Mouse (Mus musculus) olfactory bulb, adult 2 months (tissue): Measurements from ENCODE around the gene Ephb2. TPM values are rescaled to one million over a fixed set of nuclear protein-coding genes. Genes with fewer than 3 reads are reported as not detected.

Source experiments
- H3K27ac ChIP-seq: fragments of 200-500 bp; 2 replicates; pipeline ENCODE4 v1.5.1; 2012; ENCODE audit warnings: low read depth, low read length; ENCODE audit not compliant: insufficient read depth
- H3K4me1 ChIP-seq: fragments of 200-500 bp; 2 replicates; pipeline ENCODE4 v1.6.1; 2012; ENCODE audit warnings: low read length; ENCODE audit not compliant: control insufficient read depth, insufficient read depth
- H3K4me3 ChIP-seq: fragments of 200-500 bp; 2 replicates; pipeline ENCODE4 v1.5.1; 2012; ENCODE audit warnings: mild to moderate bottlenecking, low read depth, low read length, moderate library complexity; ENCODE audit not compliant: insufficient read depth
- CTCF ChIP-seq: fragments of 200-500 bp; IDR thresholded peaks from 2 replicates; pipeline ENCODE4 v1.5.1; 2012; ENCODE audit warnings: low read depth, mild to moderate bottlenecking, low read length, moderate library complexity; ENCODE audit not compliant: insufficient read depth
- POLR2A ChIP-seq: fragments of 200-500 bp; IDR thresholded peaks from 2 replicates; pipeline ENCODE4 v1.6.1; 2012; ENCODE audit warnings: mild to moderate bottlenecking, low read depth, low read length, moderate library complexity; ENCODE audit not compliant: insufficient read depth
- WGBS: fragments of 180-500 bp; shearing (Covaris S2); methylation state at CpG from one replicate; pipeline ENCODE4 v1.1.7; 2018; 5-methylcytosine and 5-hydroxymethylcytosine counted together
- polyA plus RNA-seq: library from polyadenylated mRNA; stranded (reverse); fragments of >200 nt; gene quantifications from 2 replicates; pipeline ENCODE4 v1.2.4, GENCODE M21; 2012; ENCODE audit warnings: low replicate concordance; ENCODE audit not compliant: missing spikeins, insufficient read depth, insufficient read length

Ephb2 gene
- polyA plus RNA-seq, 1 experiment, result not detected

DNA sequence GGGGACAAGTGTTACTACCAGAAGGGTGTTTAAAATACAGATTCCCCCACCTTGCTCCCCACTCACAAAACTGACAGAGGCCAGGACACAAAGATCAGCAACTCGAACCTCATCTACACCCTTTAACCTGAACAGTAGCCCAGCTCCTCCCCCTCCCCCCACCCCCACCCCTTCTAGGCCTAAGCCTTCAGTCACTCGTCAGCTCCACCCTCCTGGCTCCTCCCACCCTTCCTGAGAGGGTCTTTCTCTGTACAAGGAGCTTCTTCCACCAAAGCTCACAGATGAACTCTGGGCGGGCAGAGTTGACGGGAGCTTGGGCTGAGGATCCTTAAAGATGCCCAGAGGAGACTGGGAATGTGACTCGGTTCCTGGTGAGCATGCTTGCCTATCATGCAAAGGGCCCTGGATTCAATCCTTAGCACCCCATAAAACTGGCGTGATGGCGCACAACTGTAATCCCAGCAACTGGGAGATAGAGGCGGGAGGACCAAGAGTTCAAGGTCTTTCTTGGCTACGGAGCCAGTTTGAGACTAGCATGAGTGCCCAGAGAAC lies 5.4 kb downstream of the Ephb2 start:
- TF ChIP-seq CTCF, result no peak
- TF ChIP-seq POLR2A, result no peak
- 87% methylated on average over 9 of the region's 9 CpGs for WGBS
- Histone ChIP-seq H3K4me3 (no peak overlapping the region), H3K27ac (no peak overlapping the region), H3K4me1 (peaks cover 25% of the 10 kb centered on the region)

DNA sequence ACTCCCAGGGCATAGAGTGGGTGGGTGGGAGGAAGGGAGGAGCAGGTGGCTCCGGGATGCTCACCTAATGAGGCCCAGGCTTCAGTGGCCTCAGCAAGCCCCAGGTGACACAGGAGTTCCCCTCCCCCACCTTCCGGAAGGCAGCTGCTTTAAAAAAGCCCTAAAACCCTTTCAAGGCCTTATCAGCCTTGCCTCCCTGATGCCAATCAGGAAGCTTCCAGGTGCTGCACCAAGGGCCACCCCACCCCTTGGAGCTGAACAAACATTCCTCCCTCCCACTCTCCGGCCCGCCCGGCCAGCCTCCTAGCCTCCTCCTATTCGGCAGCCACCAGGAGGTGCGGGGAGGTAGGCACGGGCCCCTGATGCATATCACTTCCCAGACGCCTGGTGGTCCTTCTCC lies 6.0 kb downstream of the Ephb2 start:
- H3K4me3 ChIP-seq, result no peak overlapping the region
- 74% methylated on average over 9 of the region's 9 CpGs for WGBS
- H3K27ac ChIP-seq, result no peak overlapping the region
- peaks cover 20% of the 10 kb centered on the region for H3K4me1 ChIP-seq
- TF ChIP-seq CTCF (no peak), POLR2A (no peak)

DNA sequence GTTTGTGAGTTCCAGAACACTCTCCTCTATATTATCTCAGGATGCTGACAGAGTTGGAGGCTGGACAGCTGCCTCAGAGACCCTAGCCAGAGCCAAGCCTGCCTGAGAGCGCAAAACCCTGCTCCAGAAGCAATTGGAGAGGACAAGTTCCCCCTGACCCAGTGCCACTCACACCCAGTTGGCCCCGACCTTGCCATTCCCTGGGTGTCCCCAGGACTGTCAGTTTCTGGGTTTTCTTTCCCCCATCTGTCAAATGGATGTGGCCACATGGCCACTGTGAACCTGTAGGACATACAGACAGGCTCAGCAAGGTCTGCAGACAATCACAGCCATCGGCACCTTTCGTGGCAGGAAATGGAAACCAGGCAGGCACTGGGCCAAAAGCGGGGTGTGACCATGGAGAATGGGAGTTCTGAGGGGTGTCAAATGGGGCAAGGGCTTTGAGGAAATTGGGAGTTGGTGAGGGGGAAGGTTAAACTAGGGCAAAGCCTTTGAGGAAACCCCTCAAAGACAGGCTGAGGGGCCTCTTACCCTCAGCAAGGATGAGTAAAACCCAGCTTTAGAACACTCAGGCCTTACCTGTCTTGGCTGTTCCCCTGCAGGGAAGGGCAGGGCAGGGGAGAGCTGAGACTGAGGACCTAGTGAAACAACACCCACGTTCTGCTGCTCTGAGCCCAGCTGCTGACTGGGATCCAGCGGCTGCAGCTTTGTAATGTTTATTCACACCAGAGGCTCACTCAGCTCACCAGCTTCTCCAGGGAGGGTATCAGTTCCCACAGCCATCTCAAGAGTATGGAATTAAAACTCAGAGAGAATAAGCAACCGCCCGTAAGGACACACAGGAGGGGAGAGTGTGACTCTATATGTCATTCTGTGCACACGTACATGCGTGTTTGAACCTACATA lies 6.9 kb downstream of the Ephb2 start:
- TF ChIP-seq POLR2A, result no peak
- no peak for TF ChIP-seq CTCF
- no peak overlapping the region for H3K27ac ChIP-seq
- 65% methylated on average over 11 of the region's 11 CpGs for WGBS
- H3K4me3 ChIP-seq, result no peak overlapping the region
- H3K4me1 ChIP-seq, result peaks cover 10% of the 10 kb centered on the region

DNA sequence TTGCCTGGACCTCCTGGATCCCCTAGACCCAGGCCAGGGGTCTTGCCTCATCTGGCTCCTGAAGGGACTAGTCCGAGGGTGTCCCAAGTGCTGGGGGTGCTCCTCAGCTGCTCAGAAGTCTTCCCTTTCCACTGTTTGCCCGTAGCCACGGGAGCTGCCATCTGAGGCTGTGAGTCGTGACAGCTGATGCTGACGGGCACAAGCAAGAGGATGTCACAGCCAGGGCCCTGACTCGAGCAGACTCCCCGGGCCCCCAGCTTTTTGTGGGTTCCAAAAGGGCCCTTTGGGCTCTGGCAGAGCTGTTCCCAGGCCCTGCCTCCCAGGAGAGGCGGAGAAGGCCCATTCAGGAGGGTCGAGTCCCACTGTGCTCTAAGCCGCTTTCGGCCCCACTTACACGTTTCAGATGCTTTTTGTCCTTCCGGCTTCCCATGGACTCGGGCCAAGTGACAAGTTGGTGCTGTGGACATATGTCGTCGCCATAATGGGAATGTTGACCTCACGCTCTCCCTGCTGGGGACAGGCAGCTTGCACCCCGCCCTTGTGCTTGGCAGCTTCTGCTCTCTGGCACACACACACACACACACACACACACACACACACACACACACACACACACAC lies 10.7 kb downstream of the Ephb2 start:
- H3K4me1 ChIP-seq, result peaks cover 6% of the 10 kb centered on the region; the same call in 1 of the 2 replicates
- 71% methylated on average over 18 of the region's 18 CpGs for WGBS
- H3K27ac ChIP-seq, result no peak overlapping the region
- no peak overlapping the region for H3K4me3 ChIP-seq
- TF ChIP-seq POLR2A, result no peak
- TF ChIP-seq CTCF, result no peak

DNA sequence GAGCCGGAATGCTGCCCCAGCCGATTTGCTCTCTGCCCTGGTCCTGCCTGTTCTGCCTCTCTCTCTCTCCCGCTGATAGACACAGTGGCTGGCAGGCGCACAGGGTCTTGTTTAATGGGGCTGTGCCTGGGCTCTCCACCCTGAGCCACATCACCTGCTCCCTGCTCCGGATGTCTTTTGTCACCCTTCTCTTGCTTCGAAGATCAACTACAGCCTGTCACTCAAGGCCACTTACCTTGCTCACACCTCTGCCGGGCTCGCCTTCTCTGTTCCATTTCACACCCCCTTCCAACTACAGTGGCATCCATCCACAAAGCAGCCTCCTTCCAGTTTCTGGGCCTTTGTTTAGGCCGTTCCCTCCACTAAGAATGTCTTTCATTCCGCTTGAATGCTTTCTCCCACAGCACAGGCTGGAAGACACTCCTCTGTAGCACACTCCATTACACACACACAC lies 15.7 kb downstream of the Ephb2 start:
- Histone ChIP-seq H3K27ac (no peak overlapping the region), H3K4me3 (no peak overlapping the region), H3K4me1 (peaks cover 9% of the 10 kb centered on the region)
- TF ChIP-seq CTCF (no peak), POLR2A (no peak)
- WGBS, result 57% methylated on average over 10 of the region's 10 CpGs

DNA sequence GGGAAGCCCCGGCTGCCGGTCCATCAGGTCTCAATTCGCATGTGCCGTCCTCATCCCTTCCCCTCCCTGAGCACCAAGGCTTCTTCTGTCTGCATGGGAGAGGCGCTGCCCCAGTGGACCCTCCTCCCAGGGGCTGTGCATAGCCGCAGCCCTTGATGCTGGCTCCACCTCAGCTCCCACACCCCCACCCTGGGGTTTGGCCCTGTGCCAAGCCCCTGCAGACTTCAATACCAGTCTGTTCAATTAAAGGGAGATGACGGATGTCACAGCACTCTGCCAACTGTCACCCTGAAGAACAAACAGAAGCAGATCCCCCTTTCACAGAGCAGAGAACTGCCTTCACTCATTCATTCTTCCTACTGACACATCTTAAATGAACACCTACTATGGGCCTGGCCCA lies 19.1 kb downstream of the Ephb2 start:
- TF ChIP-seq CTCF (no peak), POLR2A (no peak)
- H3K4me3 ChIP-seq, result no peak overlapping the region
- peaks cover 9% of the 10 kb centered on the region for H3K4me1 ChIP-seq
- H3K27ac ChIP-seq, result no peak overlapping the region
- 38% methylated on average over 7 of the region's 7 CpGs for WGBS

DNA sequence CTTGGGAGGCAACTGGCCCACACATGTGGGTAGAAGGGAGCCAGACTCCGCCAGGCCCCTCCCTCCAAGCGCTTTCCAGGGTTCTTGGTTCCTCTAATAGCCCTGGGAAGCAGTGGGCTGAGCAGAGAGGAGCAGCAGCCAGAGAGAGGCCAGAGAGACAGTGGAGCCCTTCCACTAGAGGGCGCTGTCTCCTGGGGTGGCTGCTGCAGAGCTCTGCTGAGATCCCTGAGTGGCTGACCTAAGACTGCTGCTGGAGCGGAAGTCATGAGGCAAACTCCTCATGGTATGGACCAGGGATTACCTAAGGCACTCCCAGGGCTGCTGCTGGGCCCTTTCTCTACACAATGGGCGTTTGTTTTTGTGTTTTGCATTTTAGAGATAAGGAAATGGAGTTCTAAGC lies 20.4 kb downstream of the Ephb2 start:
- peaks cover 12% of the 10 kb centered on the region for H3K4me1 ChIP-seq
- no peak overlapping the region for H3K27ac ChIP-seq
- TF ChIP-seq CTCF, result peak; percentile 61; the same call in 1 of the 2 replicates
- TF ChIP-seq POLR2A, result no peak
- no peak overlapping the region for H3K4me3 ChIP-seq
- WGBS, result 83% methylated on average over 5 of the region's 5 CpGs

DNA sequence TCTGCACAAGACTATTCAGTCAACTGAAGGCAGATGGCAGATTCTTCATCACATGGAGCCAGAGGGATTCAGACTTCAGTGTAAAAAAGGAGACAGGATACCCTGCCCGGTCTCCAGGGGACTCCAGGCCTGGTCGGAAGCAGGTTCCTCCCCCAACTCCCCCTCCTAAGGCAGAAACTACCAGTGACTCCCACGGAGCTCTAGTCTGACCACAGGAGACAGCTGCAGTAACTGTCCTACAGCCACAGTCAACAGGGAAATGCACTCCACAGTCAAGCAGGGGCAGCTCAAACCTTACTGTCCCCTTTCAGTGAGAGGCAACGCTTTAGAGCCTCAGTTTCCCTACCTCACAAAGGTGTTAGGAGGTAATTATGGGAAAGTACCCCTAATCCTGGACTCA lies 23.2 kb downstream of the Ephb2 start:
- H3K4me3 ChIP-seq, result no peak overlapping the region
- TF ChIP-seq CTCF (no peak), POLR2A (no peak)
- H3K4me1 ChIP-seq, result peaks cover 11% of the 10 kb centered on the region
- H3K27ac ChIP-seq, result no peak overlapping the region
- WGBS, result 81% methylated on average over 4 of the region's 4 CpGs

DNA sequence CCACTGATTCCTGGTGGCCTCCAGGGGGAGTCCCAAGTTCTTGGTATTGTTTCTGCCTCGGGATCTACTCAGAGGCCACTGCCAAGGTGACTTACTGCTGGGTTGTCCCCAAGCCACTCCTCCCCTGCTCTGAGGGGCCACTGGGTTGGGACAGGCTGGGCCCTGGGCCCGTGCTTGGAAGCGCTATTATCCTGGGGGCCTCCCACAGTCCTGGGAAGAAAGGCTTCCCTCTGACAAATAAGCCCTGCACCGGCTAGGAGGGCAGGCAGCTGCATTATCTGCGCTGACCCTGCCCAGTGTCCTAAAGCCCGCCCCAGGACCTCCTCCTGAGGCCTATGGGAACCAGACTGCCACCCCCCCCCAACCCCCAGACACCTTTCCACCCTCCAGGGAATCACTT lies 24.2 kb downstream of the Ephb2 start:
- H3K4me1 ChIP-seq, result peaks cover 7% of the 10 kb centered on the region
- 59% methylated on average over 6 of the region's 6 CpGs for WGBS
- TF ChIP-seq POLR2A, result no peak
- TF ChIP-seq CTCF, result no peak

More for the DNA sequence above, 24.2 kb downstream of the Ephb2 start:
- Histone ChIP-seq H3K27ac (no peak overlapping the region), H3K4me3 (no peak overlapping the region)
